29 mouse cellular contexts compared by ENCODE assay signal in the genomic region with DNA sequence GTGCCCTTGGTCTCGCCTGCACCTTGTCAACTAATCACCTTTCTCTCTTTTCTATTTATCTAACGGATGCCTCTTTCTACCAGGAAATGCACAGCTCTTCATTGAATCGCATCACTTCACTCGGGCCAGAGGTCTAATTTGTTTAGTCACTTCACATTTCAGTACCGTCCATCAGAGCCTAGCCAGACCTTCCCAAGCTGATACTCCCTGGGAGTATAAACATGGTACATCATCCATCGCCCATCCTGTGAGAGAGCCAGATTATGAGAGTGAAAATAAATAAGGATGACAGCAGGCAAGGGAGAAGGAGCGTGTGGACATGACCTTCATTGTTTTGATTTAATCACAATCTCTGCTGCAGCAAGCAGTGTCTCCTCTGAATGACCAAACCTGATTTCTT.
DNase-seq lines count a peak whose midpoint lies in the region; ATAC-seq lines count a peak whose summit lies in the region.
"Had no signal": no experiment of that assay in that cellular context is flagged by ENCODE, and none has a peak within 500 bp of the region (broad histone marks: within the 10 kb centered on the region; RNA-seq: fewer than 3 reads in every experiment).

No protein-coding gene starts in this region.

- H3K27ac ChIP-seq in hindbrain, embryonic 13.5 days = no peak overlapping the region
- H3K27ac ChIP-seq in hindbrain, embryonic 12.5 days = no peak overlapping the region
- no peak overlapping the region for H3K27ac ChIP-seq in kidney, embryonic 14.5 days (ENCODE audit: low read depth, low read length)
- H3K27ac ChIP-seq: embryonic facial prominence, embryonic 12.5 days; forebrain, embryonic 12.5 days; forebrain, embryonic 15.5 days; heart, adult 2 months; heart, embryonic 10.5 days; heart, embryonic 13.5 days; hindbrain, embryonic 15.5 days had no signal

- 68% methylated on average over 7 of the region's 7 CpGs for WGBS in hindbrain, embryonic 13.5 days
- WGBS in hindbrain, embryonic 12.5 days = 71% methylated on average over 7 of the region's 7 CpGs
- WGBS in kidney, embryonic 14.5 days = 33% methylated on average over 7 of the region's 7 CpGs

- no peaks in the 10 kb centered on the region for H3K27me3 ChIP-seq in hindbrain, embryonic 13.5 days
- H3K27me3 ChIP-seq in hindbrain, embryonic 12.5 days = no peaks in the 10 kb centered on the region
- no peaks in the 10 kb centered on the region for H3K27me3 ChIP-seq in kidney, embryonic 14.5 days (ENCODE audit: control insufficient read depth, insufficient read depth, low read length)
- H3K27me3 ChIP-seq: CH12.LX; embryonic facial prominence, embryonic 12.5 days; forebrain, embryonic 12.5 days; forebrain, embryonic 15.5 days; heart, embryonic 13.5 days; hindbrain, embryonic 15.5 days had no signal

- no peaks in the 10 kb centered on the region for H3K36me3 ChIP-seq in hindbrain, embryonic 13.5 days
- no peaks in the 10 kb centered on the region for H3K36me3 ChIP-seq in hindbrain, embryonic 12.5 days
- no peaks in the 10 kb centered on the region for H3K36me3 ChIP-seq in kidney, embryonic 14.5 days (ENCODE audit: control insufficient read depth, insufficient read depth, low read length)
- H3K36me3 ChIP-seq: embryonic facial prominence, embryonic 12.5 days; forebrain, embryonic 12.5 days; forebrain, embryonic 15.5 days; G1E; heart, embryonic 10.5 days; heart, embryonic 13.5 days; hindbrain, embryonic 15.5 days had no signal

- 0 out of 2 replicates have a peak, but pooled peaks have one; percentile 43 for ATAC-seq in hindbrain, embryonic 13.5 days (ENCODE audit: low FRiP score)
- ATAC-seq in hindbrain, embryonic 12.5 days (ENCODE audit: low FRiP score) = no peak
- ATAC-seq in kidney, embryonic 14.5 days (ENCODE audit: low FRiP score, low TSS enrichment) = peak; percentile 62; the same call in 1 of the 2 replicates
- ATAC-seq: forebrain, embryonic 15.5 days; inflammation-experienced regulatory T-cells, adult 6 months; intestine, embryonic 16.5 days; Patski had no signal

- H3K4me2 ChIP-seq in hindbrain, embryonic 13.5 days = no peak overlapping the region
- H3K4me2 ChIP-seq in hindbrain, embryonic 12.5 days (replicated peaks) = no peak overlapping the region
- H3K4me2 ChIP-seq in kidney, embryonic 14.5 days (replicated peaks; ENCODE audit: low read depth, low read length) = no peak overlapping the region
- H3K4me2 ChIP-seq: embryonic facial prominence, embryonic 12.5 days; forebrain, embryonic 12.5 days; forebrain, embryonic 15.5 days; heart, embryonic 13.5 days; hindbrain, embryonic 15.5 days had no signal

- intact Hi-C loops in left cerebral cortex, postnatal 4 days (cut with DNase I) = no loop called here

- no peaks in the 10 kb centered on the region for H3K9me3 ChIP-seq in hindbrain, embryonic 13.5 days
- H3K9me3 ChIP-seq in hindbrain, embryonic 12.5 days (replicated peaks) = no peaks in the 10 kb centered on the region
- H3K9me3 ChIP-seq in kidney, embryonic 14.5 days (ENCODE audit: control insufficient read depth, low read length) = no peaks in the 10 kb centered on the region
- H3K9me3 ChIP-seq: embryonic facial prominence, embryonic 12.5 days; forebrain, embryonic 12.5 days; forebrain, embryonic 15.5 days; heart, embryonic 10.5 days; heart, embryonic 13.5 days; hindbrain, embryonic 15.5 days had no signal

- H3K4me3 ChIP-seq in hindbrain, embryonic 13.5 days = no peak overlapping the region
- H3K4me3 ChIP-seq in hindbrain, embryonic 12.5 days = no peak overlapping the region
- H3K4me3 ChIP-seq in kidney, embryonic 14.5 days (ENCODE audit: low read length) = no peak overlapping the region
- H3K4me3 ChIP-seq: embryonic facial prominence, embryonic 12.5 days; erythroblast, embryonic 14.5 days; forebrain, embryonic 12.5 days; forebrain, embryonic 15.5 days; heart, adult 2 months; heart, embryonic 10.5 days; heart, embryonic 13.5 days; hindbrain, embryonic 15.5 days had no signal

- DNase-seq in kidney, postnatal 36 days = no peak
- DNase-seq in left cerebral cortex, postnatal 4 days = peak; percentile 7
- DNase-seq in left cerebral cortex, adult 9 months (ENCODE audit: low spot score in 2 of 2) = no peak
- peak; percentile 55 for DNase-seq in retina, embryonic 14.5 days (ENCODE audit: low spot score)
- DNase-seq in adrenal gland, adult 2 months = no peak
- DNase-seq: adrenal gland, postnatal 14 days; B cell, adult 2 months; cerebellum, adult 18-20 months; cerebellum, adult 9-10 months; cerebellum, postnatal 14 days; gastrocnemius, postnatal 36 days; heart, adult 2 months; heart, postnatal 14 days; heart, postnatal 4 days had no signal

- H3K4me1 ChIP-seq in hindbrain, embryonic 13.5 days (replicated peaks) = no peaks in the 10 kb centered on the region; the same call in 1 of the 2 replicates
- no peaks in the 10 kb centered on the region for H3K4me1 ChIP-seq in hindbrain, embryonic 12.5 days
- no peaks in the 10 kb centered on the region for H3K4me1 ChIP-seq in kidney, embryonic 14.5 days (ENCODE audit: control insufficient read depth, insufficient read depth, low read length)
- H3K4me1 ChIP-seq: embryonic facial prominence, embryonic 12.5 days; forebrain, embryonic 12.5 days; forebrain, embryonic 15.5 days; heart, embryonic 10.5 days; heart, embryonic 13.5 days; hindbrain, embryonic 15.5 days had no signal

- no peak overlapping the region for H3K9ac ChIP-seq in hindbrain, embryonic 13.5 days
- no peak overlapping the region for H3K9ac ChIP-seq in hindbrain, embryonic 12.5 days
- H3K9ac ChIP-seq in kidney, embryonic 14.5 days (ENCODE audit: low read depth, low read length) = no peak overlapping the region
- H3K9ac ChIP-seq: embryonic facial prominence, embryonic 12.5 days; forebrain, embryonic 12.5 days; forebrain, embryonic 15.5 days; heart, embryonic 13.5 days; hindbrain, embryonic 15.5 days had no signal

Comparison
In these comparisons a context has a peak if more than half of its experiments do, and no peak if none do; other contexts are left out.
1. DNase-seq: peak in left cerebral cortex, postnatal 4 days (single experiment) and retina, embryonic 14.5 days (single experiment); none in kidney, postnatal 36 days (0 of 2), left cerebral cortex, adult 9 months (0 of 2) and adrenal gland, adult 2 months (single experiment).